Mouse (Mus musculus) urinary bladder, postnatal 14 days (tissue): ENCODE results near the gene Gpalpp1.
A peak's percentile ranks its signal among the peaks of the same experiment; 100 is the strongest.

ENCODE experiments used
- DNase-seq: peaks from one replicate; pipeline ENCODE4 v3.0.0; 2021; ENCODE audit warnings: low spot score

The Gpalpp1 gene

DNA sequence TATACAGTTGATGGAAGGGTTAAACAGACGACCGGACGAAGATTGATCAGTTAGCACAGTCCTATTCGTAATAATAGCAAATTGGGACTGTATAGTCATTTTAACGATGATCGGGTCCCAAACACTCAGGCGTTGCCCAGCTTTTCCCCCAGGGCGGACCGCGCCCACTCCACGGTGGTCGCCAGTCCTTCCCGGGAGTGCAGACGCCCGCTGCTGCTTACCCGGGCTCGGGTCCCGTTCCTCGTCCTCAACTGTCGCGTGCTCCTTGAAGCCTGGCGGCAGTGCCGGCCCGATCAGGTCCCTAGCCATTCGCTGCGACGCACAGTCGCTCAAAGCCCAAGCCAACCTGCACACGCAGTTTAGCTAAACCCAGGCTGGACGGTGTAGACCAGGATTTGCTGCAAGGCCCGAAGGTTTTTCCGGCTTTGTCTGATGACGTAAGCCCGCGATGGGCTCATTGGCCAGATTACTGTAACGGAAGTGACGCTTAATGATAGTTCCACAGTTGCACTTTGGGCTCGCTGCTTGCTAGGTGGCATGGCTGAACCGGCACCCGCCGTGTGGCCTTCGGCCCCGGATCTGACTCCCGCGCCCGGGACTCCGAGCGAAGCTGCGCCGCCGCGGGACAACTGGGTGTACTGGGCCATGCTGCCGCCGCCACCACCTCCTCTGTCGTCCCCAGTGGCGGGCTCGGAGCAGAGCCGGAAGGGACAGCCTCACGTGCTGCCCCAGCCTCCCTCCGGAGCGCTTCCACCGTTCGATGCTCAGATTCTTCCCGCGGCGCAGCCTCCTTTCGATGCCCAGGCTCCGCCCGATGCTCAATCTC, at the start of gene Gpalpp1, which contains the start of gene Nufip1:
Gpalpp1 (minus strand) TSS at position 365 of the 826 bp plus-strand sequence.
Nufip1 (plus strand) TSS at position 496 of the 826 bp plus-strand sequence.
- DNase-seq, result peak; percentile 88

DNA sequence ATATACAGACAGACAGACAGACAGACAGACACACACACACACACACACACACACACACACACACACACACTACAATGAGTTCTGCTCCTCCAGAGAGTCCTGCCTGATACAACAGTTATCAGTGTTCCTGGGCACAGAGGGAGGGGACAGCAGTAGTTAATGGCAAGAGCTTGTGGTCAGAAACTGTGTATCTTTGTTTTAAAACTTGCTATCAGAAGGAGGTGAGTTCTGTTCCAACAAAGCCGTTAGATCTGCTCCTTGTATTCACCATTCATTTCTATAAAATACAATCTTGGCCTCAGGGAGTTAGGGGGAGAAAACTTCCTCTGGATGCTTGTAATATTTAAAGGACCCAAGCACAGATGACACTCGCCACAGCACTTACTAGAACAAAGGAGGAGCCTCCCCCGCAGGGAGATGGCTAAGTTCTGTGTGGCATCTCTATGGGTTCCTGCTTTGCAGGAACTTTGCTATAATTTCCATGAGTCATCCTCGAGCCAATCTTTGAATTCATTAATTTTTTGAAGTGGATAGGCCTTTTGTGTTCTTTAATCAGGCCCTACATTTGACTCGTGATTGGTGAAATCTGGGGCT, 47.7 kb upstream of the Gpalpp1 start:
- DNase-seq, result no peak

DNA sequence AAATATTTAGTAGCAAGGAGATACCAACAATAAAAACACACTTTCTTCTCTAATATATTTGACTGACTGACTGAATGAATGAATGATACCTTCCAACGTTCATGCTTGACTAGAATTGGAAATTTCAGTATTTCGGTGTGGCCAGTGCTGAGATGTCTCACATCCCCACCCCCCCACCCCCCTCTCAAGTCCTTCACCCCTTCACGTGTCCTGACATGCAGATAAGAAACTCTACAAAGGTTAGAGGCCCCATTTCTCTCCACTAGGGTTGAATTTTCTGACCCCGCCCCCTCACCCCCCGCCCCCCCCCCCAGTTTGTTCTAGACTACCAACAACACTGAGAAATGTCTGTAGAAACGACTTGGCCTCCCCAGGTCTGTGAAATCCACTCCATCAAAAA, 43.3 kb upstream of the Gpalpp1 start:
- no peak for DNase-seq

DNA sequence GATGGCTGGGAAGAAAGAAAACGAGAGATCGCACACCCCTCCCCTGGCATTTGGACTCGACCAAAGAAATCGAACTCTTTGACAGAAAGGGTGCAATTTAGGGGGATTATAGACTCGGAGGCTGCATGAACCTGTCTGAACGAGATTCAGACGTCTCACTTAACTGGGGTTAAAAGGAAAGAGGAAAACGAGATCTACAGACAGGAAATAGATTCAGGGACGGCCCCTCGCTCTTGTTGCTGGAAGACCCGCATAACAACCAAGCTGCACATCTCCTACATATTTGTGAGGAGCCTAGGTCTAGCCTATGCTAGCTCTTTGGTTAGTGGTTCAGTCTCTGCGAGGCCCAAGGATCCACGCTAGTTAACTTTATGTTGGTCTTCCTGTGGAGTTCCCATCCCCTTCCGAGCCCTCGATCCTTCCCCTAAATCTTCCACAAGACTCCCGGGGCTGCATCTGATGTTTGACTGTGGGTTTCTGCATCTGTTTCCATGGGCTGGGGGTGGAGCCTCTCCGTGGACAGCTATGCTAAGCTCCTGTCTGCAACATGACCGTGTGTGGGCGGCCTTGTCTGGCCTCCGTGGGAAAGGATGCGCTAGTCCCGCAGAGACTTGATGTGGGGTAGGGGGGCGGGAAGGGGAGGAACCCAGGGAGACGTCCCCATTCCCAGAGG, 42.6 kb upstream of the Gpalpp1 start:
- DNase-seq, result no peak

DNA sequence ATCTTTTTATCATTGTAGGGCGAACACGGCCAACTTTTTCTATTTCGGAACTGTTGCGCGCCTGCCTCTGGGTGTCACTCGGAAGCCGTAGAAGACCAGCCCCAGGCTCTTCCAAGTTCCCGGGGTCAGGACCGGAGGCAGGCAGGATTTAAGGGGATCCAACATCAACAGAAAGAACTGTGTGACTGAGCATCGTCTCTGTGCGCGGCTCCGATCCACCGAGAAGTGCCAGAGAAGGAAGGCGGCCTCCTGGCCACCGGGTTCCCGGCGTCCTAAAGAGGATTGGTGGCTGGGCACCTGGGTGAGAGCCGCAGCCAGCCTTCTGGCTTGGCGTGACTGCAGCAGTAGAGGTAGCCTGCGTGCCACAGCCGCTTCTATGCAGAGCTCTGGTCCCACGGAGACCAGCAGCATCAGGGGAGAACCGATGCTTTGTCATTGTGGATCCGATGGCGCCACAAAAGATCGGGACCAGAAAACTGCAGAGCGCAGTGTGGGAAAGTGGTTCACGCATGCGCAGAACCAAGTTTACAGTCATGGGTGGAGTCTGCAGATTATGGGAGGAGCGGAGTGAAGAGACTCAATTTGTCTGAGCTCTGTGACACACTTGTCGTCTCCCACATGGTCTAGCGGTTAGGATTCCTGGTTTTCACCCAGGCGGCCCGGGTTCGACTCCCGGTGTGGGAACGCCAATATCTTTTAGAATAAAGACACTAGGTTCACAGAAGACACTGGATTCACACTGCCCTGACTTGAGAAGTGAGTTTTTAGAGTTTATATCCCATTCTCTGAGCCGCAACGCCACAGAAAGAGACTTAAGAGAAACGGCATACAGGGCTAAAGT, 41.8 kb upstream of the Gpalpp1 start:
- peak; percentile 93 for DNase-seq

DNA sequence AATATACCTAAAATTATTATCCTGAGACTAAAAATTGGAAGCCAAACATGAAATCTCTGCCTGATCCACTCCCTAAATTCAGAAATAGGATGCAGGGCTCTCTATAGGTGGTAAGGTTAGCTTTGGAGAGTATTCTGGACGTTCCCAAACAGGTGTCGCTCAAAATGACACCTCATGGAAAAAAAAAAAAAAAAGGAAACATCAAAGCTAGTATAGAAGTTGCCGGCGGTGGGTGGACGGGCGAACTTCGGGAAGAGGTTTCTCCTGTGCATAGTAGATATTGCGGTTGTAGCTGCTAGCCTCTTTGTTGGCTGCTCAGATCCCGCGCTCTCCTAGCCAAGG, 41.2 kb upstream of the Gpalpp1 start:
- DNase-seq, result no peak

DNA sequence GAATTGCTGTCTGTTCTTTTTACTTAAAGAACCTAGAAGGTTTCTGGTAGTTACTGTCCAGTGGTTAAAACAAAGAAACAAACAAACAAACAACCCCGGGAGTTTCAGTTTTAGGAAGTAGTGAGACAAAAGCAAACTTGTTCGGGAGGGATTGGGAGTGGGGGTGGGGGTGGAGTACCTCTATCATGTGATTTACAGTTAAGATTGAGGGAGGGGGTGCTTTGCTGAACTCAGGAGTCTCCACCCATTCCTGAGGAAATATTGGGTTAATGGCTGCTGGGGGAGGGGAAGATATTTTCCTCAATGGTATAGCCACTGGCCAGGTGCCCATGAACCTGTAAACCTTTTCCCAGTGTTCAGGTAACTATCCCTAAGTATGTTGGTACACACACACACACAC, 40.5 kb upstream of the Gpalpp1 start:
- no peak for DNase-seq

DNA sequence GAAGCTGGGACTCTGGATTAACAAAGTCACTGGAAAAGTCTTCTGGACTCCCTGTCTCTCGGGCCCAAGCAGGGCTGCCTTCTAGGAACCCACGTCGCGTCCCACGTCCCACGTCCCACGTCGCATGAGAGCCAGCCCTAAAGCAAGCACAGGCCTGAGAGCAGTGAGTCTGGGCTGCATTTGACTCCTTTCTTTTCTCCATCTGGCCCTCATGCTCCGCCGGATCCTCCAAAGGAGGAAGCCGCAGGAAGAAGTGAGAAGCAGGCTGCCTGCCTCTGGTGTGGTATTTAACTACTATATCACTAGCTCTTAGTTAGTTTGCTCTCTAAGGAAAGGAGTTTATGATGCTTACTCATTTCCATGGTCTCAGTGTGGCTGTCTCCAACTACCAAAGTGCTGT, 39.9 kb upstream of the Gpalpp1 start:
- no peak for DNase-seq

DNA sequence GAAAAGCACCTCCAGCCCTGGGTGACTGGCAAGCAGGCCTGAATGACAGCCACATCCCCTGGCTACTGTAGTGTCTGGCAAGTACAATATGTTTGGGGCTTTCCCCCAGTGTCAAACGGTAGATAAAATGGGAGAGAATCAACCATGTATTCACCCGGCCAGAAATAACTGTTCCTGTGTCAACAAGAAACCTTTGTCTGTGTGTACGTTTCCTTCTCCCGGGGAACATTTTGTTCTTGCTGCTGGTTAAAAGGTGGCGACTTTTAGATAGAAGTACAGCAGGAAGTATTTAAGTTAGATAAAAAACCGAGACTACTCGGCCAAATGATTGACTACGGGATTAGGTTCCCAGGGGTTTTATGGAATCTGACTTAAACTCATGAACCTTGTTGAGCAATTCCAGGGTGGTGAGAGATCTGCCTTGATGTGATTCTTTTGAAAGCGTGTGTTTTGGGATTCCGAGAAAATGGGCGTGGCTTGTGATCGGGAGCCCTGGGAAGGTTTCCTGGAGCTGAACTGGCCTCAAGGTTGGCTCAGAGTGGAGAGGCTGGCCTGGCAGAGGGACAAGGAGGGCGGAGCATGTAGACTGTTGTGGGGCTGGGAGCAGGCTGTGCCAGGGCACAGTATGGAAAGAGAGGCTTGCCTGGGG, 39.1 kb upstream of the Gpalpp1 start:
- peak; percentile 89 for DNase-seq

DNA sequence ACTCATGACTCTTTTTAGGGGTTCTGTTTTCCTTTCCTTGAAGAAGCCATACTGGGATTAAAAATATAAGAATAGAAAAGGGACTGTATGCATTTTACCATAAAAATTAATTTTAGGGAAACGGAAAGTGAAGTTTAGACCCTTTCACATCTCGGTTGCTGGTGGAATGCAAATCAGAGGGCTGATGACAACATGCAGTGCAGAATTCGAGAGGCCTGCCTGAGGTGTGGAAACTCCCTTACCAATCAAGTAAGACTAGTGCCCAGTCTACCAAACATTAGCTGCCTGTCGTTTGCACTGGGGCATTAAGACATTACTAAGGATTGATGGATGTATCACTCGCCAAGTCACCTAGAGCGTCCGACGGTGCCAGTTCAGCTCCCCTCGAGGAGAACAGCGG, 37.7 kb upstream of the Gpalpp1 start:
- no peak for DNase-seq

DNA sequence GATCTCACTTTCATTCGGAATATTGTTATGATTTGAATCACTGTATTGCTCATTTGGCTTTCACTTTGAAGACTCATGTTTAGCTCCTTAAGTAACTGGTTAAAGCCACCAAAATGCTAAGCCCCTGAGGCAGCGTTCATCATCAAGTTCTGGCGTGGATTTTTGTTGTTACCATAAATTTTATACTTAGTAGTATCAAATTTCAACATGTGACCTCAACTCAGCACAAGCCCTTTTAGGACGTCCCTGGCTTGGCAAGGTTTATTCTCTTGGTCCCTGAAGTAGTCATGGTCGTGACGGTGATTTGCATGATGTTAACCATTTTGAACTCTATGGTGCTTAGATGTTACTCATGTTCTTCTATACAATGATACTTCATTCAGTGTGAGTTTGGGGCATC, 36.5 kb upstream of the Gpalpp1 start:
- DNase-seq, result no peak

DNA sequence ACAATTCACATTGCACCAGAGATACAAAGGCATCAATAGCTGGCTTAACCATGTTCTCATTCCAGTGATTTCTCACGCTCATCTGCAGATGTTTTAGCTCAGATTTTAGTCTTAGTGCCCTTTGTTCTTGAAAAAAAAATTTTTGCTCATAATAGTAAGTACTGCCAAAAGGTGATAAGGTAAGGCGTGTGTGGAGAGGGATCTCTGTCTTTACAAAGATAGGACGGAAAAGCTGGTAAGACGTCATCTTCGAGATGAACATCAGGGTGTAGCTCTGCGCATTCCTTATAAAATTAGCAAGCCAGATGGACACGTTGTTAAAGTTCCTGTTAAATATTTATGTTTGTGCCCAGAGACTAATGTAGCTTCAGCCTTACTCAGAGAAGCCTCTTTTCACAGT, 35.3 kb upstream of the Gpalpp1 start:
- no peak for DNase-seq

DNA sequence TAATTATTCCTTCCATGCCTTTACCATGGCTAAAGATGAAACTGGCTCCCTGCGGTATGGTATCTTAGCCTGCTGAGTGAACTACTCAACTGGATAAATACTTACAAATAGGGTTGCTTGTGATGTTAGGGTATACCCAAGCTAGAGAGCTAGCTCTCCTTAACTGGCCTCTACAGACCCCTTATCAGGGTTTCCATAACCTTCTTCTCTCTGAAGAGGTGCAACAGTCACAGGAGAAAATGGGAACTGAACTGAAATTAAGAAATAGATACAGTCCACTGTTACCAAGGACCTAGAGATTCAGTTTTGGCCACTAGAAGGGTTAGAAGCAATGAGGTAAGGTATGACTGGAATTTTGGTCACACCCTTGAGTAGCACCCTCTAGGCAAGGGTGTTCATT, 34.7 kb upstream of the Gpalpp1 start:
- no peak for DNase-seq

DNA sequence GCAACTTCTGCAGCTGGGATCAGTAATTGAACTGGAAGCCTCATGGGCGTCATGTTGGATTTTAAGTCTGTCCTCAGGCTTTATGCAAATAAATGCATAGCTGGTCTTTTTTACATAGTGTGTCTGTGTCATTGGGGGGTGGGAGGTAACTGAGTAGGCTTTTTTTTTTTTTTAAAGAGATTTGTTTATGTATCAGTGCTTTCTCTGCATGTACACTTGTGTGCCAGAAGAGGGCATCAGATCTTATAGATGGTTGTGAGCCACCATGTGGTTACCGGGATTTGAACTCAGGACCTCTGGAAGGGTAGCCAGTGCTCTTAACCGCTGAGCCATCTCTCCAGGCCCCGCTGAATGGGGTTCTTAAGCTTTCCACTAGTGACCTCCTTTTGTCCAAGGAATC, 24.4 kb upstream of the Gpalpp1 start:
- DNase-seq, result no peak

DNA sequence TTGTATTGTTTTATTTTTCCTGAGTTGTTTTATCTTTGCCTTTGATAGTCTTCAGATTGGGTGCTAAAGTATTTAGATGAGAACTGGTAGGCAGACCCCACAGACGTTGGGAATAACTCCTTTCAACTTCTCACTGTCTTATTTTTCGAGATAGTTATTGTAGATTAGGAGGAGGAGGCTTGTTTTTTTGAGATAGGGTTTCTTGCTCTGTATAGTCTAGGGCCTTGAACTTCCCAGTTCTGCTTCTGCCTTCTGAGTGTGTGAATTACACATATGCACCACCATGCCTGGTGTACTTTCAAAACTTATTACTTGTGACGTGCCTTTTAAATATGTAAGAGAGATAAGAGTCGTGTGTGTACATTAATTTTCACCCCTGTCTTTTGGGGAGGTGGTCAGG, 17.6 kb upstream of the Gpalpp1 start:
- DNase-seq, result no peak

DNA sequence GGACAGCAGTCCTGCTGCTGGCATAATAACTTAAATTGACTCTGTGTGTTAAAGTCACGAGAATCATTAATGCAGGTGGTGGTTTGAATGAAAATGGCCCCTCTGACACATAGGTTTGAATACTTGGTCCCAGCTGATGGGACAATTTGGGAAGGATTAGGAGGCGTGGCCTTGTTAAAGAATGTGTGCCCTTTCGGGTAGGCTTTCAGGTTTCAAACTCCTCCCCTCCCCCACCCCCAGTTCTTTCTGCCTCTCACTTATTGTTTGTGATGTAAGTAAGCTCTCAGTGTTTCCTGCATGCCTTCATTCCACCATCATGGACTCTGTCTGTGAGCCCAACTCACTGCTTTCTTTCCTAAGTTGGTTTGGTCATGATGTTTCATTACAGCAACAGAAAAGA, 16.8 kb upstream of the Gpalpp1 start:
- DNase-seq, result no peak

DNA sequence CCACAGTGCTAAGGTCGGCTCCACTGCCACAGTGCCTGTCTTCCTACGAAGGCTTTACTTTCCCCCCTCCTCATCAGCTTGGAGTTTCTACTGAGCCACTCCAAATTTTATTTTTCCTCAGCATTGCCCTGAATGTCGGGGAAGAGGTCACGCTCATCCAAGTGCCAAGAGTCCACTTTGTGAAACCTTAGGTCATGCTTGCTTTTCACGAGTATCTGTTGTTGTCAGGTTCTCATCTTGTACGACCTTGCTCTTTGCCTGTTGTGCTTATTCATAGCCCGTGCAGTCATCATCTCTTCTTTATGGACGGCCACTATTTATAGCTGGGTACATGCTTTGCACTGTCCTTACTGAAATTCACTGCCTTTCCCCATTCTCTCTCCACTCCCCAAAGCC, 12.1 kb upstream of the Gpalpp1 start:
- no peak for DNase-seq

DNA sequence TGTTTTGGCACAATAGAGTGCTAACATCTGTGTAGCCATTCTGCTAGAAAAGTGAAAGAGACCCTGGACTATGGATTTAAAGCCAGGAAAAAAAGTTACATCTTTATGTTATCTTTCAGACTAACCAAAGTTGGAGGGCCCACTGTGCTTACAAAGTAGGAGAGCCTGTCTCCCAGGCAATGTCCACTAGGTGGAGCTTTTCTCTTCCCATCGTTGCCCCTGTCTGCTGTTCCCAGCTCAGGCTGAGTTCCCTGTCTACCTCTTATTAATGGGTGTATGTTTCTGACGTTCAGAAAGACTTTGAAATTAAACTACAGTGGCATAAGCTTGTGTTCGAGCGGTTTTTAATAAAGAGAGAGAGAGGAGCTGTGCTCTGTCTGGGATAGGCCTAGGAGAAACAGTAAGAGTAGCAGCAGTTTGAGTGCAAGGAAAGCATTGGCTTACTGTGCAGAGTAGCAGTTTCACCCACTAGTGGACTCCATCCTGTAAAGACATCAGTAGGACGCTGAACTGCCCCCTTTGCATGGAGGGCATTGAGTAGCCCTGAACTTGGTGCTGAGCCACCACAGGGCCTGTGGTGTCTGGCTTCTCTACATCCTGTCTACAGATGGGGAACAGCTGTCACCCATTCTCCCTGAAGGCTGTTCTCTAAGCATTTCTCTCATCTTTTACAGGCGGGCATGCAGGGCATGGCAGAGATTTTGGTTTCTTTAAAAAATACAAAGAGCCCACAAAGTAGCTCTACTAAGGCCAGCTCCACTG, 11.5 kb upstream of the Gpalpp1 start:
- DNase-seq, result peak; percentile 39

DNA sequence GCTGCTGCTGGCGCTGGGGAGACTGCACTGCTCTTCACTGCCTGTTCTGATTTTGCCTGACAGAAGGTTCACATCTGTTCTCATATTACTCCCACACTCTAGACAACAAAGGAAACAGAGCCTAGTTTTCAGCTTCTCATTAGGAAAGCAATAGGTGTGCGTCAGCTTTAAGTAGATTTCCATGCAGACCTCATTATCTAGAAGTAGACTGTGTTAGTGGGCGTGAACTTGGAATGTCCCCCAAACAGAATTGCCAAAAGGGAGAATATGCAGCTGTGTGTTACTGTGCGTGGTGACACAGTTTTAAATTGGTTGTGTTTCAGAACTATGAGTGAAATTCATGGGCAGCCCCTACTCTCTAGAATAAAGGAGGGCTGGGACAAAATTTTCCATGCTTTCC, 9.9 kb upstream of the Gpalpp1 start:
- DNase-seq, result no peak

DNA sequence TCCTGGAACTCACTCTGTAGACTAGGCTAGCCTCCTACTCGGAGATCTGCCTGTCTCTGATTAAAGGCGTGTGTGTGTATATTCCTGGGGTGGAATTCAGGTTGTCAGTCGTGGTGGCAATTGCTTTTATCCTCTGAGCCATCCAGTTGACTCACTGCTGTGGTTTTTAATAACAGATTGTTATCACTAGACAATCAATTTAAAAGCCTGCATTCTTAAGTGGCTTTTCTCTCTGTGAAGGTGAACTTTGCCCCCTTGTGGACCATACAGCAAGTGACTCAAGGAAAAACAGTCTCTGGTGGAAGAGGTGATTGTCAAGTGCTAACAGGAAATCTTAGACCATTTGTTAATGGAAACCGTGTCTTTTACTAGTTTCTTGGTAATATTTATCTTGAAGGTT, 8.4 kb upstream of the Gpalpp1 start:
- peak; percentile 10 for DNase-seq

DNA sequence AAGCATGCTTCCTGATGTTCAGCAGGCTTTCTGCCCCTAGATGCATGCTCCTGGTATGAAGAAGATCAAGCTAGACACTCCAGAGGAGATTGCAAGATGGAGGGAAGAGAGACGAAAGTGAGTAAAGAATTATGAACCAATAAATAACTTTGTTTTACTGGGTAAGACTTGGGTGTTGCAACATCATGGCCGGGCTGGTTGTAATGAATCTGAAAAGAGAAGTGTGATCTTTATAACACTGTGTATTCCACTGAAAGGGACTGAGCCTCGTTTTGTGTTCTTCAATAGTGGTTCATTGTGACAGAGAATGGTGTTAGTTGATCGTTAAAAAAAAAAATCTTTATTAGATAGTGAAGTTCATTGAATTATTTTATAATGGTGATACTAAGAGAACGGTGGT, 5.2 kb upstream of the Gpalpp1 start:
- DNase-seq, result no peak
